Mouse (Mus musculus) ovary, adult 18-20 months (tissue): ENCODE results near the gene Rgs4.
A peak's percentile ranks its signal among the peaks of the same experiment; 100 is the strongest.

Experiments
- DNase-seq: peaks from one replicate; pipeline ENCODE4 v3.0.0; 2022; ENCODE audit warnings: low spot score, mixed read lengths

Gene Rgs4

DNA sequence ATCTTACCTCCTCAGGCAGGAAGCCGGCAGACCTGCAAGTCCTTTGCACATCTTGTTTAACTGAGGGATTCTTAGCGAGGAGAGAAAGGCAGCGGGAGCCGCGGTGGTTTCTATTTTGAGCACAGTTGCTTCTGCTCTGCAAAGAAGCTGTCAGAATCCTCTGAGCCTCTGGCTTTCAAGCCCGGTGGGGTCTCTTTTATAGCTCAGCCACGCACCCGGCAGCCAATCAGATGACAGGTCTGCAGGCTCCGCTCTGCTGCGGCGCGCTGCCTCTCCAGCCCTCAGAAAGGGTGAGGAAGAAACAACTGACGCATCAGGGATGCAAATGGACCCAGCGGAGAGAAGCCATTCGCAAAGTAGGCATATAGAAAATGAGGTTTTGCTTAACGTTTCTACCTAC lies at the start of gene Rgs4:
Rgs4 (minus strand) TSS at position 170 of the 400 bp plus-strand sequence.
- DNase-seq = peak; percentile 30

DNA sequence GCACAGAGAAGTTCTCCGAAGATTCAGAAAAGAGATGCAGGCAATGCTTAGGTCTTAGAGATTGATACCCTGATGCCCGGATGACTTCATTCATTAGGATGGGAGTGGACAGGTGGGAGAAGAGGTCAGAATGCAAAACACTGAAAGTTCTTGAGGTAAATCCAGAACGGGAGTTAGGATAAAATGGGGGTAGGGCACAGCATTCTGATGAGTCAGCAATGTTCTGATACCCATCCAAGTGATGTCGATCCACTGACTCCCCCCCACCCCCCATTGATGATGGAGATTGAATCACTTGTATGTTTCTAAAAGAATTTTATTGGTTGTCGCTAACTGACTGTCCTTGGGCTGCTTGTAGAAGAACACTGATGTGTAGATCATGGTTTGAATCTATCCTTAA lies 45.0 kb upstream of the Rgs4 start:
- DNase-seq = no peak

- no peak for DNase-seq
These were observed 38.5 kb upstream of the Rgs4 start for GRCm38 (mm10) chr1:169785981-169786380.

- no peak for DNase-seq
These were observed 29.1 kb upstream of the Rgs4 start for GRCm38 (mm10) chr1:169776566-169776965.

DNA sequence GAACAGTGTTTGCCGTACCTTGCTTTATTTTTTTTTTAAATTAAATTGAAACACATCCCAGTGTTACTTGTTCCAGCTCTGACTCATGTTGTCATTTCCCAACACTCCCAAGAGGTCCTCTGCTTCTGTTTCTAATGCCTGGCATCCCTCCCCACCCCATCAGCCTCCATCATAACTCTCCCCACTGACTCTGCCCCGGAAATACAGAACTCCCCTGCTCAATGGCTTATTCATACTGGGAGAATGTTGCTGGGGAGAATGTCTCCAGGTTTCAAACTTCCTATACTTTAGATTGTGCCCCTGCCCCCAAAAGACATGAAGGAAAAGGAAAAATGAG lies 17.1 kb upstream of the Rgs4 start:
- no peak for DNase-seq

- no peak for DNase-seq
These were observed 16.6 kb upstream of the Rgs4 start for GRCm38 (mm10) chr1:169763858-169764618.

- DNase-seq = no peak
These were observed 15.1 kb upstream of the Rgs4 start for GRCm38 (mm10) chr1:169762524-169762923.

DNA sequence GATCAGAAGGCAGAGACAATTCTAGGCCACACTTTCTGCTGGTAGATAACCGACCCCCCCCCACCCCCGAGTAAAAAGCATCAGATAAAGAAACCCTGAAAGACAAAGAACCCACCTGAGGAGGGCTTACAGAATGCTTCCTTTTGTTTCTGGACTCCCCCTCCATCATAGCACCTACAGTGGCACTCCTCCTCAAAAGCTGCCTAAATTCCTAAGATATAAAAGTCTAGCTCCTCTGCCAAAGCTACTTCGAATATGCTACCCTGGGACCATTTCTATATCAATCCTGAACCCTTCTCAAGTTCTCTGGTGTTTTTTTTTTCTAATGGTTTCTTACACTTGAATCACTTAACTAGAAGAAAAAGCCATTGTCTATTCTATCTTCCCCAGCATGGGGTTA lies 9.1 kb upstream of the Rgs4 start:
- no peak for DNase-seq

GRCm38 (mm10) chr1:169752395-169752794 lies 5.0 kb upstream of the Rgs4 start:
- no peak for DNase-seq

- DNase-seq = no peak
These were observed 997 bp upstream of the Rgs4 start for GRCm38 (mm10) chr1:169748439-169748838.

DNA sequence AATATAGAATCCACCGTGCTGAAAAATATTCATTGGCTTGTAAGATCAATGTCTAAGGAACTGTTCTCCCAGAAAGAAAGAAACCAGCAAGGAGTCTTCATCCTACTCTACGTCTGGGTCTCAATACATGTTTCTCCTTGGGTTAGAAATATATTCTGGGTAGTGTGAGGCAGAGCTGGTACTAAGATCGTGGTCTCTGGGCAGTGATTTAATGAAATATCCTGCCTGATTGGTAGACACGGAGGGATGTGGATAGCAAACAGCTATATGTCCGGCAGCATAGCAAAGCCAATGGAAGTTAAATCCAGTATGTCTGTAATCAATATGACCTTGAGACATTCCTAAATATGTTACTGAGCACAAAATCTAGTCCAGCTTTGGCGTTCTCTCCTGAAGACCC lies 460 bp upstream of the Rgs4 start:
- no peak for DNase-seq

GRCm38 (mm10) chr1:169741147-169741546 lies 6.3 kb downstream of the Rgs4 start:
- DNase-seq = no peak

- DNase-seq = no peak
These were observed 10.2 kb downstream of the Rgs4 start for GRCm38 (mm10) chr1:169737231-169737630.

DNA sequence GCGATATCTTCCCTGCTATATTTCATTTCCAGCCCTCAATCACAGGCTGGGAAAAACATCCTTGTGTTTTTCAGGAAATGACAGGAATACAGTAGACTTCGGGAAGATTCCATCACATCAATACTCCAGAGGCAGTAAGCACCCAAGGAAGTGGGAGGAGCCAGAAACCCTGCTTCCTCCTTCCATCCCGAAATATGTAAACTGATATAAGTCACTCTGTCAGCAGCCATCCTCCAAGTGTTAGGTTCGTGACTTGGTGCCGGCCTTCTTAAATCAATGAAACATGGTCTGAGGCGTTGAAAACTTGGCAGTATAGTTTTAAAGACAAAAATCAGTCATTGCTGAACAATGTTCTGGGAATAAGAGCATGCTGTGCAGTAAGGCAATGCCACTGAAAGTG lies 11.3 kb downstream of the Rgs4 start:
- DNase-seq = no peak

- no peak for DNase-seq
These were observed 16.8 kb downstream of the Rgs4 start for GRCm38 (mm10) chr1:169730599-169731100.

DNA sequence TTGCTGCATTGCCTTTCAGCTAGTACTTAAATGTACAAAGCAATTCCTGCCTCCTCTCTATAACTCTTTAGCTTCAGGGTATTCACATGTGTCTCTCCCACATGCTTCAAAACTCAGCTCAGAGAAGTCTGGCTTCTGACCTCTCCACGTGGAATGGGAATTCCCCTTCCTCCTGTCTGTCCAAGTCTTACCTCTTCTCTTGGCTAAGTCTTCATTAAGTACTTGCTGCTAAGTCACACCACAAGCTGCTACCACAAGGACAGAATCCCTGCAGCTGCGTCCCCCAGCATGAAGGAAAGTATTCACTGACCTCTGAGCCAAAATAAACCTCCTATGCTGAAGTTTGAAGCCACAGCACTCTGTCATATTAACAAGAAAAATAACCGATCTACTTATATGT lies 21.1 kb downstream of the Rgs4 start:
- no peak for DNase-seq

DNA sequence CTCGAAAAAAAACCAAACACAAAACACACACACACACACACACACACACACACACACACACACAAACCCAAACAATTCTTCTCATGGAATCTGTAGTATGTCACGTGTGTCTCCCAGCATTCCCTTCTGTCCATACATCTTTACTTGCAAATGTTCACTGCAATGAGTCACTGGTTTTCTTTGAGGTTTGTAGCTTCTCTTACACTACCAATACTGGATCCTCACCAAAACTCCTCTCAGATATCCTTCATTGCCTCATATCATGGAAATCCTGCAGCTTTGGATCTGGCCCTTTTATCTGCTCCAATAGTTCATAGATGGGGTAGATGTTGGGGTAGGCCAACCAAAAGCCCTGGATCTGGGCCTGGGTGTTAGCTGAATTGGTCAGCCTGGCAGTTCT lies 25.6 kb downstream of the Rgs4 start:
- DNase-seq = no peak

- no peak for DNase-seq
These were observed 42.9 kb downstream of the Rgs4 start for GRCm38 (mm10) chr1:169704395-169705087.

DNA sequence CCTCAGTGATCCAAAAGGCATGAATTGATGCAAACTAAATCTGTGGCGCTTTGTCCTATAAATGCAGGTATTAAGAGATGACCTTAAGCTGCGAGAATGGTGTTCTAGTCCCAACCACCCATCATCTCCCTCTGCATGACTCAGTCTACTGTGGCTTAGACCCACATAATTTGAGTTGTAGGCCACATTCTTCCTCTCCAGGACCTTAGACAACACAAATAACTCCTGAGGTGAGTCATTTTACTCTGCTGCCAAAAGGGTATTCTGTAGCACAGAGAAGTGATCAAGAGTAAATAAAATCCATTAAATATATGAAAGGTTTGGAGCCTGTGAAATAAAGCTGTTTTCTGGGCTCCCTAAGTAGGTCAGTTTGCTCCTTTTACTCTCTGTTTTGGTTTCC lies 48.3 kb downstream of the Rgs4 start:
- DNase-seq = no peak

DNA sequence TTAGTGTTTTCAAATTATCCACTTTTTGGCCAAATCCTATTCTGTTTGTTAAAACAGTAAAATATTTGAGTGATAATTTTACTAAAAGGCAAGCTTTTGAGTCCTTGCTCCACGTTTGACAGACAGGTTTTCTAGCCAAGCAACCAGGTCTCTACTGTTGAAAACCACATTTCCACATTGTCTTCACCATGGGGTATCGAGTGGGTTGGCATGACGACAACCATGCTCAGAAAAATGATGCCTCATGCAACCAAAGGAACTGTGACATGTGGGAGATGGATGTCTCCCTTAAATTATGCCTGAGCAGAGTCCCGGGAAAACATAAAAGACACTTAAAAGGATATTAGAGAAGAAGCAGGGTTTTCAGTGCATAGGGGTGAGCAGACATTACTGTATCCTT lies 50.2 kb downstream of the Rgs4 start:
- no peak for DNase-seq

GRCm38 (mm10) chr1:169695356-169695755 lies 52.1 kb downstream of the Rgs4 start:
- DNase-seq = no peak

GRCm38 (mm10) chr1:169693537-169693936 lies 53.9 kb downstream of the Rgs4 start:
- DNase-seq = no peak

DNA sequence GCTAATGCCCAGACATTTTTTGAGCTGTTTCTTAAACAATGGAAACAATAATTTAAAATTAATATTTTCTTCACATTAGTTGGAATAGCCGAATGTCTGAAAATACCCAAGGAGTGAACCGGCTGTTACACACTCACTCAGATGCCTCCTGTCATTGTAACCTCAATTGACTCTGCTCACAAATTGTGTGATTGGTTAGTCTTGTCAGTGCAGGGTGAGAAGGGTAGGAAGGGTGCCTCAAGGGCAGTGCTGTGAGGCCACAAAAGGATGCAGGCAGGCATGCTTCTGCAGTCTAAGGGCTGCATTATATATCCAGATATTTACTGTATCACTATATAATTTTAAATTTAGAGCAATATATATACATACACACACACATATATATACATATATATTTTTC lies 54.4 kb downstream of the Rgs4 start:
- no peak for DNase-seq
